Mouse (Mus musculus): ENCODE results near the gene Rfng.

DNA sequence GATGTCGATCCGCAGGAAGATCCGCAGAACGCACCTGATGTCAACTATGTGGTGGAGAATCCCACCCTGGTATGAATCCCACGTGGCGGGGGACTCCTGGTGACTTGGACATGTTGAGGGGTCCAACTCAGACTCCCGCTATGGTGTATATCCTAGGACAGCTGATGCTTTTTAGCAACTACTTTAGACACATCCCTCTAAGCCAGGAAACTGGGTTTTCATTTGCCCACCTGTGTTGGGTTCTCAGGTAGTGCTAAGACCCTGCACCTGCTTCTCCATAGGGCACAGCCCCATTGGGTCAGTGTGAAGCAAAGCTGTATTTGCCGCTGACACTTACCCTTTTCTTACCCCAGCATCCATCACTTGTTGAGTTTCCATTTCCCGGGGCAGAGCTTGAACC, 1.1 kb upstream of the Rfng start:
- TF ChIP-seq CTCF (IDR thresholded peaks at IDR 0.05; ENCODE audit: extremely low read depth, insufficient read depth, insufficient read length, insufficient replicate concordance) (no peak), POLR2A (IDR thresholded peaks at IDR 0.05; ENCODE audit: low read depth, low read length) (no peak)

Data from spleen, adult 2 months (tissue).